Mouse (Mus musculus) ovary, adult 18-20 months (tissue): ENCODE results near the gene Shisa4.
A peak's percentile ranks its signal among the peaks of the same experiment; 100 is the strongest.

ENCODE experiments used
- DNase-seq: peaks from one replicate; pipeline ENCODE4 v3.0.0; 2022; ENCODE audit warnings: low spot score, mixed read lengths

The Shisa4 gene

GRCm38 (mm10) chr1:135366380-135366779 is 8.7 kb downstream of the Shisa4 start:
- no peak for DNase-seq

GRCm38 (mm10) chr1:135363446-135363845 is 11.6 kb downstream of the Shisa4 start:
- DNase-seq: peak; percentile 45

GRCm38 (mm10) chr1:135362115-135362514 is 12.9 kb downstream of the Shisa4 start:
- no peak for DNase-seq

- no peak for DNase-seq
Observed at GRCm38 (mm10) chr1:135361491-135361890, 13.5 kb downstream of the Shisa4 start.

GRCm38 (mm10) chr1:135359071-135359470 is 16.0 kb downstream of the Shisa4 start:
- DNase-seq: no peak

- peak; percentile 28 for DNase-seq
Observed at GRCm38 (mm10) chr1:135351953-135352352, 23.1 kb downstream of the Shisa4 start.

- peak; percentile 66 for DNase-seq
Observed at GRCm38 (mm10) chr1:135347498-135348169, 27.4 kb downstream of the Shisa4 start.

GRCm38 (mm10) chr1:135346891-135347290 is 28.1 kb downstream of the Shisa4 start:
- no peak for DNase-seq

- DNase-seq: no peak
Observed at GRCm38 (mm10) chr1:135344026-135344425, 31.0 kb downstream of the Shisa4 start.

GRCm38 (mm10) chr1:135341947-135342346 is 33.1 kb downstream of the Shisa4 start:
- no peak for DNase-seq

GRCm38 (mm10) chr1:135330578-135330977 is 44.5 kb downstream of the Shisa4 start:
- DNase-seq: no peak

- no peak for DNase-seq
Observed at GRCm38 (mm10) chr1:135328368-135328767, 46.7 kb downstream of the Shisa4 start.

GRCm38 (mm10) chr1:135325934-135326333 is 49.1 kb downstream of the Shisa4 start:
- DNase-seq: no peak

- peak; percentile 27 for DNase-seq
Observed at GRCm38 (mm10) chr1:135324571-135324970, 50.5 kb downstream of the Shisa4 start, which contains the start of gene Lmod1. Lmod1 (plus strand) TSS chr1:135324807.

GRCm38 (mm10) chr1:135323367-135323901 is 51.6 kb downstream of the Shisa4 start:
- DNase-seq: no peak
